Mouse (Mus musculus): ENCODE data around the gene Hsdl1. TPM values are rescaled to one million over a fixed set of nuclear protein-coding genes. Genes with fewer than 3 reads are reported as not detected.

Hsdl1 gene
- polyA plus RNA-seq, 1 experiment from 2014 or later: 35.8 TPM

DNA sequence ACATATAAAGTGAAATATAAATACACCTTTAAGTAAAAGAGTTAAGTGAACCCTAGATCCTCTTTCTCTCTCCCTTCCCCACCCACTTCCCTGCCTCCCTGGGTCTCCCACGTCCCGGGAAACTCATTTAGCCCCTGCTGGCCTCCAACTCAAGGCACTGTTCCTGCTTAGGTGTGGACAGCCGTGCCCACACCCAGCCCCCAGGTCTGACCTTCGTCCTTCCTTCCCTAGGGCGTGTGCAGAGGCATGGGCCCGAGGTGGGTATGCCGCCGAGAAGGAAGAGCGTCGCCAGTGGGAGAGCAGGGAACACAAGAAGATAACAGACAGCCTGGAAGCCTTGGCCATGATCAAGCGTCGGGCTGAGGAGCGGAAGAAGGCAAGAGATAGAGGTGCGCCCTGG lies 15.4 kb upstream of the Hsdl1 start:
- H3K4me1 ChIP-seq (ENCODE audit: control insufficient read depth, insufficient read depth, low read length): no peaks in the 10 kb centered on the region
- no peak for ATAC-seq (ENCODE audit: low FRiP score, low TSS enrichment)
- WGBS: 77% methylated on average over 14 of the region's 14 CpGs
- no peaks in the 10 kb centered on the region for H3K27me3 ChIP-seq (ENCODE audit: control insufficient read depth, insufficient read depth, low read length)
- no peak overlapping the region for H3K4me3 ChIP-seq (ENCODE audit: low read length)
- H3K4me2 ChIP-seq (replicated peaks; ENCODE audit: low read depth, low read length): no peak overlapping the region
- no peak overlapping the region for H3K27ac ChIP-seq (ENCODE audit: low read depth, low read length)
- H3K9ac ChIP-seq (ENCODE audit: low read depth, low read length): no peak overlapping the region
- no peaks in the 10 kb centered on the region for H3K9me3 ChIP-seq (ENCODE audit: control insufficient read depth, low read length)
- no peaks in the 10 kb centered on the region for H3K36me3 ChIP-seq (ENCODE audit: control insufficient read depth, insufficient read depth, low read length)

DNA sequence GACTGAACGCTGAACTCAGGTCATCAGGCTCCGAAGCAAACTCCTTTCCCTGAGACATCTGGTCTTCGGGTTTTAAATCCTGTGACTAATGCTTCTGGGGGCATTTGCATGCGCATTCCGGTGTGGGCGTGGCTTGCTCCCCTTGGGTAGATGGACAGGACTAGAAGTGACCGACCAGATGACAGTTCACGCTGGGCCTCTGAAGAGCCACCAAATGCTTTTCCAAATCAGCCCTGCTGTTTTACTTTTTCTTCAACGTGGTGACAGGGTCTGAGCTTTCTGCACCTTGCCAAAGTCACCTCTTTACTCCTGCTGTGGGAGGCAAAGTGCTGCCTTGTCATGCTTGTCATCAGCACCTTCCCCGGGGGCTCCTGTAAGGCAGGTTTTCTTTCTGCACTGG lies 13.9 kb upstream of the Hsdl1 start:
- H3K9me3 ChIP-seq (ENCODE audit: control insufficient read depth, low read length): no peaks in the 10 kb centered on the region
- 24% methylated on average over 10 of the region's 10 CpGs for WGBS
- no peaks in the 10 kb centered on the region for H3K4me1 ChIP-seq (ENCODE audit: control insufficient read depth, insufficient read depth, low read length)
- ATAC-seq (ENCODE audit: low FRiP score, low TSS enrichment): no peak
- no peaks in the 10 kb centered on the region for H3K27me3 ChIP-seq (ENCODE audit: control insufficient read depth, insufficient read depth, low read length)
- no peaks in the 10 kb centered on the region for H3K36me3 ChIP-seq (ENCODE audit: control insufficient read depth, insufficient read depth, low read length)
- no peak overlapping the region for H3K4me3 ChIP-seq (ENCODE audit: low read length)
- H3K4me2 ChIP-seq (replicated peaks; ENCODE audit: low read depth, low read length): no peak overlapping the region
- H3K9ac ChIP-seq (ENCODE audit: low read depth, low read length): no peak overlapping the region
- H3K27ac ChIP-seq (ENCODE audit: low read depth, low read length): no peak overlapping the region

DNA sequence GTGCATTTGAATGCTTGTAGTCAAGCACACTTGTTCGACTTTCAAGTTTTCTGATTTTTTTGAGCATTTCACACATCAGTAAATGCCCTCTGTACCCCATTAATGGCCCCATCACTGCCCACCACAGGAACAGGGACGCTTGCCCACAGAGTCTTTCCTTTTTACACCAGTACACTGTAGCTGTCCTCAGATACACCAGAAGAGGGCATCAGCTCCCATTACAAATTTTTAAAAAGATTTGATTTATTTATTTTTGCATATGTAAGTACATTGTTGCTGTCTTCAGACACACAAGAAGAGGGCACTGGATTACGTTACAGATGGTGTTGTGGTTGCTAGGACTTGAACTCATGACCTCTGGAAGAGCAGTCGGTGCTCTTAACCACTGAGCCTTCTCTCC lies 13.3 kb upstream of the Hsdl1 start:
- no peak overlapping the region for H3K4me3 ChIP-seq (ENCODE audit: low read length)
- H3K4me1 ChIP-seq (ENCODE audit: control insufficient read depth, insufficient read depth, low read length): no peaks in the 10 kb centered on the region
- 0 out of 2 replicates have a peak, but pooled peaks have one; percentile 43 for ATAC-seq (ENCODE audit: low FRiP score, low TSS enrichment)
- H3K36me3 ChIP-seq (ENCODE audit: control insufficient read depth, insufficient read depth, low read length): no peaks in the 10 kb centered on the region
- H3K4me2 ChIP-seq (replicated peaks; ENCODE audit: low read depth, low read length): no peak overlapping the region
- WGBS: 55% methylated on average over 4 of the region's 4 CpGs
- no peak overlapping the region for H3K27ac ChIP-seq (ENCODE audit: low read depth, low read length)
- H3K9ac ChIP-seq (ENCODE audit: low read depth, low read length): no peak overlapping the region
- no peaks in the 10 kb centered on the region for H3K27me3 ChIP-seq (ENCODE audit: control insufficient read depth, insufficient read depth, low read length)
- no peaks in the 10 kb centered on the region for H3K9me3 ChIP-seq (ENCODE audit: control insufficient read depth, low read length)

DNA sequence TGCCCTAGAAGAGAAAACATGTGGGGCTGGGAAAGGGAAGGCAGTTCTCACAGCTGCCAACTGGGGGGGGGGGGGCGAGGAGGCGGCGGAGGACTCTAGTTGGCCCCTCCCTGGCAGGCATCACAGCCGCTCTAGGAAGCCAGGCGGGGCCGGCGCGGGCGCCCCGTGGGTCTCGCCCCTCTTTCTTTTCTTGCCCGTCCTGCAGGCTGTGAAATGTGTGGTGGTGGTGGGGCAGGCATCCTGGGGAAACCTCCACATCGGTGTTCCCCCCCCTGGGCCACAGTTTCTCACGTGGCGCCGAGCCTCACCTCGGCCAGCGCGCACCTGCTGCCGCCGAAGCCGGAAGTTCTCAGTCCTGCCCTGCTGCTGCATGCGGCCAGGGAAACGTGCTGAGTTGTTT lies 10.9 kb upstream of the Hsdl1 start:
- ATAC-seq (ENCODE audit: low FRiP score, low TSS enrichment): peak; percentile 60; the same call in 1 of the 2 replicates
- H3K36me3 ChIP-seq (ENCODE audit: control insufficient read depth, insufficient read depth, low read length): no peaks in the 10 kb centered on the region
- WGBS: 18% methylated on average over 18 of the region's 24 CpGs
- H3K4me3 ChIP-seq (ENCODE audit: low read length): peak overlapping the region; percentile 30
- no peaks in the 10 kb centered on the region for H3K9me3 ChIP-seq (ENCODE audit: control insufficient read depth, low read length)
- H3K4me2 ChIP-seq (replicated peaks; ENCODE audit: low read depth, low read length): peak overlapping the region; percentile 49
- H3K27me3 ChIP-seq (ENCODE audit: control insufficient read depth, insufficient read depth, low read length): no peaks in the 10 kb centered on the region
- H3K4me1 ChIP-seq (ENCODE audit: control insufficient read depth, insufficient read depth, low read length): no peaks in the 10 kb centered on the region
- peak overlapping the region; percentile 45; the same call in 1 of the 2 replicates for H3K9ac ChIP-seq (ENCODE audit: low read depth, low read length)
- H3K27ac ChIP-seq (ENCODE audit: low read depth, low read length): no peak overlapping the region

DNA sequence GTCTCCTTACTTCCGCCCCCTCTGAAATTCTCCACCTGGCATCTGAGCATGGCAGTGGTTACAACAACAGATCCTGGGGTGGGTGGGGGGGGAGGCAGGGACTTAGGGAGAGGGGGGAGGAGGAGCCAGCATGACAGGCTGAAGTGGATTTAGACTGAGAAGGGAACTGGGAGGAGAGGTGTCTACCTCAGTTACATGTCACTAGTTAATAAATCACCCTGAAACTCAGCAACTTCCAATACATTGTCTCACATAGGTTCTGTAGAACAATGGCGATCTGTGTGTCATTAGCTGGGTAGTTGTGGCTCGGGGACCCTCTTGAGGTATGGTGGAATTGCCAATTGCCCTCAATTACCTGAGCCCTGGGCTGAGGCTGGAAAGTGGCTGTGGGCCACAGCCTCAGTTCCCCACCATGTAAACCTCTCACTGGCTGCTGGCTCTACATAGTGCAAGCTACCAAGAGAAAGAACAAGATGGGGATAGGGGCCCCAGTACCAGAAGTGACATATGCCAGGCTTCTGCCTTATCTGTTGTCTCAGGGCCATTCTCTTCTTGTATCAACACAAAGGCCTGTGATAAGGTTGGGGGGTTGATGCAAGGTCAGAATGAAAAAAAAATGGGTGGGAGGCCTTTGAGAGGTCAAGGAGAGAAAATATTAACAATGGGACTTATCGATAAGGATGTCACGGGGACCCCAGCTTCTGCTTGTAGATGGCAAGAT lies 5.6 kb upstream of the Hsdl1 start:
- no peak overlapping the region for H3K27ac ChIP-seq (ENCODE audit: low read depth, low read length)
- H3K4me2 ChIP-seq (replicated peaks; ENCODE audit: low read depth, low read length): no peak overlapping the region
- H3K9ac ChIP-seq (ENCODE audit: low read depth, low read length): no peak overlapping the region
- WGBS: 75% methylated on average over 5 of the region's 5 CpGs
- no peaks in the 10 kb centered on the region for H3K4me1 ChIP-seq (ENCODE audit: control insufficient read depth, insufficient read depth, low read length)
- no peak overlapping the region for H3K4me3 ChIP-seq (ENCODE audit: low read length)
- no peaks in the 10 kb centered on the region for H3K36me3 ChIP-seq (ENCODE audit: control insufficient read depth, insufficient read depth, low read length)
- peaks cover 4% of the 10 kb centered on the region; the same call in 1 of the 2 replicates for H3K27me3 ChIP-seq (ENCODE audit: control insufficient read depth, insufficient read depth, low read length)
- no peaks in the 10 kb centered on the region for H3K9me3 ChIP-seq (ENCODE audit: control insufficient read depth, low read length)
- ATAC-seq (ENCODE audit: low FRiP score, low TSS enrichment): no peak

DNA sequence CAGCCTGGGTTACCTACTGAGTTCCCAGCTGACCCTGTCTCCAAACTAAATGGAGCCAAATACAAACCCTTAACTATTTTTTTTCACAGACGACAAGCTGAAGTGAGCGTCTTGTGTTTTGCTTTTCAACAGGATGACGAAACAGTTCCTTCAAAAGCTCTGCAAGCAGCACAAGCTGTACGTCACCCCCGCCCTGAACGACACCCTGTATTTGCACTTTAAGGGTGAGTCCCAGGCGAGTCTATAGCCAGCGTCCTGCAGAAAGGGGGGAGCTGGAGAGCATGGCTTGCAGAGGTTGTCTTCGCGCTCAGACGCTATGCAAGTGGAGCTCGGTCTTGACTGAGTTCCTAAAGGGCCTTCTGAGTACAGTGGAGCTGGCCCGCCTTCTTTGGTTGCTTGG lies 4.1 kb upstream of the Hsdl1 start:
- no peak for ATAC-seq (ENCODE audit: low FRiP score, low TSS enrichment)
- Histone ChIP-seq H3K27me3 (ENCODE audit: control insufficient read depth, insufficient read depth, low read length) (peaks cover 4% of the 10 kb centered on the region; the same call in 1 of the 2 replicates), H3K4me2 (replicated peaks; ENCODE audit: low read depth, low read length) (no peak overlapping the region), H3K9me3 (ENCODE audit: control insufficient read depth, low read length) (no peaks in the 10 kb centered on the region), H3K4me3 (ENCODE audit: low read length) (no peak overlapping the region), H3K9ac (ENCODE audit: low read depth, low read length) (no peak overlapping the region), H3K27ac (ENCODE audit: low read depth, low read length) (no peak overlapping the region), H3K4me1 (ENCODE audit: control insufficient read depth, insufficient read depth, low read length) (peaks cover under 1% of the 10 kb centered on the region; the same call in 1 of the 2 replicates), H3K36me3 (ENCODE audit: control insufficient read depth, insufficient read depth, low read length) (no peaks in the 10 kb centered on the region)
- 40% methylated on average over 13 of the region's 13 CpGs for WGBS

DNA sequence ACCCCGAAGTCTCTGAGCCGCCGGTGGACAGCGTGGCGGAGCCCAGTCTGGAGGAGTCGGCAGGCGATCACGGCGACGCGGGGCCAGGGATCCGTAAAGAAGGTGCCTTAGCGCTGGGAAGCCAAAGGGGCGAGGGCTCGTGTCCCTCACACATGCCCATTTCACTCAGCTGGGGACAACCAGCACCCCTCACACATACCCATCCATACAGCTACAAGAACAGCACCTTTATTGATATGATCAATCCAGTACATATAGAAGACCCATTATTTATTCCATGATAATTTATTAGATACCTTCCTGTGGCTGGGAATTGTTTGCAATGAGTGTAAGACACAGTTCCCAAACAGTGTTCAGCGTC lies 363 bp upstream of the Hsdl1 start:
- Histone ChIP-seq H3K36me3 (ENCODE audit: control insufficient read depth, insufficient read depth, low read length) (no peaks in the 10 kb centered on the region), H3K4me3 (ENCODE audit: low read length) (peak overlapping the region; percentile 70), H3K4me1 (ENCODE audit: control insufficient read depth, insufficient read depth, low read length) (peaks cover 5% of the 10 kb centered on the region; the same call in 1 of the 2 replicates), H3K9ac (ENCODE audit: low read depth, low read length) (peak overlapping the region; percentile 76), H3K27me3 (ENCODE audit: control insufficient read depth, insufficient read depth, low read length) (peaks cover 4% of the 10 kb centered on the region), H3K4me2 (replicated peaks; ENCODE audit: low read depth, low read length) (peak overlapping the region; percentile 98), H3K27ac (ENCODE audit: low read depth, low read length) (no peak overlapping the region), H3K9me3 (ENCODE audit: control insufficient read depth, low read length) (no peaks in the 10 kb centered on the region)
- peak; percentile 52; the same call in 1 of the 2 replicates for ATAC-seq (ENCODE audit: low FRiP score, low TSS enrichment)
- 1% methylated on average over 16 of the region's 16 CpGs for WGBS

DNA sequence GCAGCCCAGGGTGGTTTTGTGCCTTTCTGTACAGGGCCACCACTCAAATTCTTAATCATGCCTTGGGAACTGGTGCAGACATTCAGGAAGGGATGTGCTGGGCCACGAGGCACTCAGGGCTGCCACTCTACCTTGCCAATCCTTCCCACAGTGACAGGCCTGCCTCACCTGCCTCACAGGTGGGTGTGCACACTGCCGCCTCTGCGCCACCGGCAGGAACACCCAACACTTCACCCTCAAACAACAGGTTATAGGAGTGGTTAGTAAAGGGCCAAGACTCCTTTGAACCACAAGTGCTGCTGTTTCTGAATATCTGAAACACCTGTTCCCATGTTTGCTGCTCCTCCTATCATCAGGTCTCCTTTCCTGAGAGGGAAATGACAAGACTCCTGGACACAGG lies 2.6 kb downstream of the Hsdl1 start:
- peaks cover 4% of the 10 kb centered on the region for H3K27me3 ChIP-seq (ENCODE audit: control insufficient read depth, insufficient read depth, low read length)
- no peaks in the 10 kb centered on the region for H3K9me3 ChIP-seq (ENCODE audit: control insufficient read depth, low read length)
- H3K9ac ChIP-seq (ENCODE audit: low read depth, low read length): no peak overlapping the region
- WGBS: 92% methylated on average over 4 of the region's 4 CpGs
- no peak overlapping the region for H3K27ac ChIP-seq (ENCODE audit: low read depth, low read length)
- H3K36me3 ChIP-seq (ENCODE audit: control insufficient read depth, insufficient read depth, low read length): peaks cover 3% of the 10 kb centered on the region; the same call in 1 of the 2 replicates
- peaks cover 5% of the 10 kb centered on the region; the same call in 1 of the 2 replicates for H3K4me1 ChIP-seq (ENCODE audit: control insufficient read depth, insufficient read depth, low read length)
- no peak for ATAC-seq (ENCODE audit: low FRiP score, low TSS enrichment)
- H3K4me3 ChIP-seq (ENCODE audit: low read length): no peak overlapping the region
- no peak overlapping the region for H3K4me2 ChIP-seq (replicated peaks; ENCODE audit: low read depth, low read length)

DNA sequence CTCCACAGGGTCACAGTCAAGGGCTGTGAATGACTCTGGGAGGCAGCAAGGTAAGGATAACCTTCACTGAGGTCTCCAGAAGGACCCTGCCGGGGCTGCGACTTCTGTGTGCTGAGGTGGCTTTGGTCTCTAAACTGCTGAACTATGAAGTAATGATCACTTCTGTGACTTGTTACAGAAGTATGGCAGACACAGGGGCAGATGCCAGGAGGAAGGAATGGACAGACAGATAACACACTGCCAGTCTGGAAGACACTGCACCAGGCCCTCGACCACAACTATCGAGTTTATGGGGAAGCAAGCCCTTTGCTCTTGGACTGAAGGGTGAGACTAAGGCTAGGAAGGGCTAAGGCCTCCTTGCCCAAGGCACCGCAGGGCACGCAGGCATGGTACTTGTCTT lies 3.8 kb downstream of the Hsdl1 start:
- peaks cover 5% of the 10 kb centered on the region; the same call in 1 of the 2 replicates for H3K4me1 ChIP-seq (ENCODE audit: control insufficient read depth, insufficient read depth, low read length)
- WGBS: 90% methylated on average over 6 of the region's 6 CpGs
- peaks cover 6% of the 10 kb centered on the region for H3K36me3 ChIP-seq (ENCODE audit: control insufficient read depth, insufficient read depth, low read length)
- H3K4me3 ChIP-seq (ENCODE audit: low read length): no peak overlapping the region
- H3K27ac ChIP-seq (ENCODE audit: low read depth, low read length): no peak overlapping the region
- ATAC-seq (ENCODE audit: low FRiP score, low TSS enrichment): no peak
- H3K4me2 ChIP-seq (replicated peaks; ENCODE audit: low read depth, low read length): no peak overlapping the region
- H3K9ac ChIP-seq (ENCODE audit: low read depth, low read length): no peak overlapping the region
- no peaks in the 10 kb centered on the region for H3K9me3 ChIP-seq (ENCODE audit: control insufficient read depth, low read length)
- H3K27me3 ChIP-seq (ENCODE audit: control insufficient read depth, insufficient read depth, low read length): peaks cover 2% of the 10 kb centered on the region; the same call in 1 of the 2 replicates

Data from kidney, embryonic 14.5 days (tissue).